Mouse (Mus musculus) retina, postnatal 7 days (tissue): ENCODE results near the gene Iqcf6.
"Not testable (repeated sequence)": the region's sequence is repeated elsewhere in the genome, so short reads cannot be mapped to it uniquely, and the experiment has no call there.

Source experiments
- DNase-seq: peaks from one replicate; pipeline ENCODE4 v3.0.0-alpha.2; 2012; ENCODE audit warnings: low read depth, low spot score

Gene Iqcf6

DNA sequence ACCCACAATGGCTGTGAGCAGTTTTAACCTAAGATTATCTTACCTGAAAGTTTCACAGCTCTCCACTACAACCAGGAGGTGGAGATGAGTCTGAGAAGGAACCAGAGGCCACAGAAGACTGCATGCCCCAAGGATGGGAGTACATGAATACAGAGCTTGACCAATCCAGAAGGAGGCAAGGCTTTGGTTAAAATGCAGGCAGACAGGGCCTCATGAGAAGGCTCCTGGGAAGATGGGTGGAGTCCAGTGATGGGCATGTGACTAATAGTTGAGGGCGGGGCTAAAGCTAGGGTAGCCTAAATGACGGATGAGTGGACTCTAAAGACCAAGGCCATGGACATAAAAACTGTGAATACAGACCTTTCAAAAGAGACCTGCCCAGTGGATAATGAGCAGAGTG lies at the start of gene Iqcf6:
Gene Iqcf6 (plus strand): TSS at position 301 of the 400 bp plus-strand sequence.
- DNase-seq: no peak

DNA sequence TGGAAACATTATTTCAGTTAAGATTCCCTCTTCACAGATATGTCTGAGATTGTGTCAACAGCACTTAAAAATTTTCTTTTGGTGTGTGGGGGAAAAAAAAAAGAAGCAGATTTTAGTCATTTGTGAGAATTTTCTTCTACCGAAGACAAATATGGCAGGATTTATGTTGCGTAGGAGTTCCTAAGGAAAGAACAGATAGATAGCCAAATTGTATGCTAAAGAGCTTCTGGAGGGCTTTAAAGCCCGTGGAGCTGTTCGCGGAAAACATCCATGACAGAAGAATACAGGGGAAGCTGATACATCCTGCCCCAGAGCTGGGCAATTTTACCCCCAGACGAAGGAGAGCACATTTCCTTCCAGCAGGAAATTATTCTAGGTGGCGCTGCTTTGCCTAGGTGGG lies 46.4 kb upstream of the Iqcf6 start:
- DNase-seq: no peak

DNA sequence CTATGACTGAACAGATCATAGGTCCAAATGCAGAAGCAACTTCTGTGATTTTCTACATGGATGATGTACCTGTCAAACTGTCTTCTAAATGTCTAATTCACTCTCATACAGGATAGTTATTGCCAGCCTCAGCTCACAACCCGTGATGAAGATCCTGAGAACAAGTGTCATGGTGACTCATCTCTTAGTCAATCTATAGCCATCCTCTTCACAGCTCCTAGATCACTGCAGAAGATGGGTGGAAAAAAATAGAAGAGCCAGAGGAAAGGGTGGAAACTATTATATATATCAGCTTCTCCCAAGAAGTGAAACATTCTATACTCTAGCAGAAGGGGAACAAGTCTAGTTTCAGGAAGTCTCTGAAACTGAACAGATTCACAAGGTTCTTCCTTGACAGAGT lies 43.8 kb upstream of the Iqcf6 start:
- DNase-seq: no peak

DNA sequence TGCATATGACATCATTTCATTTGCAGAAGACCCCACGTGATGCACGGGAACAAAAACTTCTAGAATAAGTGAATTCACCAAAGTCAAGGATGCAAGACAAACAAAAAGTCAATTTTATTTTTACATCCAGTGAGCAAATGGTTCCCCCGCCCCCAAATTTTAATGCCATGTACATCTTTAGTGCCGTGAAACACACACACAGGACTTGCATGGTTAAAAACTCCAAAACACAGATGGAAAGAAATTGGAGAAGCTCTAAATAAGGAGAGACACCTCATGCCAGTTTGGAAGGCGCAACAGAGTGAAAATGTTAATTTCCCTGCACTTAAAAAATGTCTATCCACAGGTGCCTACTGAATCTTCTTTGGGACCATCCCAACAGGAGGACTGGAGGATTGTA lies 34.2 kb upstream of the Iqcf6 start:
- DNase-seq: no peak

DNA sequence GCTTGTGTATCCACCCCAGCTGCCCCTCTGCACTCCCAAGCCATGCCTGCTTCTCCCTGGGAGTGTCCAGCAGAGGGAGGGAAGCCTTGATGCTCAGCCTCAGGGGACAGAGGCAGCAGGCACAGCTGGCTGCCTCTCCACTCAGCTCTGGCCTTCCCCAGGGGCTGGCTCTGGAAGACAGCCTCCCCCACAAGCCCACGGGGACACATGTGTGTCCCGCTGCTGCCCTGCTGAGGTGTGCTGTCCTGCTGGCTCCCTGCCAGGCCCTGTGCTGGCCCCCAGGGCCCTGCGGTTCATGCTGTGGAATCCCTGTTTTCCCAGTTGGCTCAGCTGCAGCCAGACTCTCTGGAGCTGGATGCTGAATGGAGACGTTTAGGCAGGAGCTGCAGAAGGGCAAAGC lies 31.0 kb upstream of the Iqcf6 start:
- not testable (repeated sequence) for DNase-seq

DNA sequence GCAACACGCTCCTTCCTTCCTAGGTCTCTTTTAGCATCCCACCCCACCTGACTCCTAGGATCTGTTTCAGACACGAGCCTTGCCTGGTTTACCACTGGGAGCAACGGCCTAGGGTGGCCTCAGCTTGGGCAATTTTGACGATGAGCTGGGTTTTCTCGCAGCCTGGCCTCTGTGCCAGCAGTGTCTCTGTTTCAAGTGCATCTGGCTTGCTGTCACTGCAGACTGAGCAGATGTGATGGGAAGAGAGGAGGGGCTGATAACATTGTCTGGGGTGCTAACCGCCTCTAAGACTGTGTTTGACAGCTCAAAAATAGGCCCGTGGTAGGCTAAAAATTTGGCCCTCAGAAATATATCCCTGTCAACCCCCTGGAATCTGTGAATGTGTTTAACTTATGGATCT lies 30.5 kb upstream of the Iqcf6 start:
- DNase-seq: no peak

DNA sequence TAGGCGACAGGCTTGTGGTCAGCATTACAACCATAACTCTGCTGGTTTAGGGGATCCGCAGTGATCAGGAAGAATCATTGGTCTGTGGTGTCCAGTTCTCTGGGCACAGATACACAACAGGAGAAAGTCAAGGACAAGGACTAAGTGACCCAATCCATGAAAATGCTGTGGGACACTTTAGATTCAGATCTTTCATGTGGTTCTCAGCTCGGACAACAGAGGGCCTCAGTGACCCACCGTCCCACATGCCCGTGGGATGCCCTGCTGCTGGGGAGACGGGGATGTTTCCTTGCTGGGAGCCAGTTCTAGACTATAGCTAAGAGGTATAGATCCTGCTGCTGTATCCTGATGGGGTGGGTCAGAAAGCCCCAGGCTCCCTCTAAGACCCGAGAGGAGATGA lies 27.9 kb upstream of the Iqcf6 start:
- DNase-seq: no peak

DNA sequence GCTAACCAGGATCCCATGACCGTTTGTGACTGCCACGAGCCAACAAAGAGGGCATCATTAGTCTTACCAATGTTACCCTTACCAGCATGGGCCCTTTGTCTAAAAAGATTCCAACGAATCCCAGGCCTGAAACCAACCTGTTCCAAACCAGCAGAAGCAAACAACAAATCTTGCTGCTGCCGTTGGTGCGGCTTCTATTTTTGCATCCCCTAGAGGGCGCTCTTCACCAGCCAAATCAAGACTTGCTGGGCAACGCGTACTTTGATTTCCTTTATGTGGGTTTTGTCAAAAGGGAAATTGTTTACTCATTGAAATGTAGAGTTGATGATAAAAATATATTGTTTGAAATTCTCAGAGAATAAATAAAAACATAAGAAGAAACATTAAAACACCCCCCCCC lies 25.8 kb upstream of the Iqcf6 start:
- peak; percentile 36 for DNase-seq

DNA sequence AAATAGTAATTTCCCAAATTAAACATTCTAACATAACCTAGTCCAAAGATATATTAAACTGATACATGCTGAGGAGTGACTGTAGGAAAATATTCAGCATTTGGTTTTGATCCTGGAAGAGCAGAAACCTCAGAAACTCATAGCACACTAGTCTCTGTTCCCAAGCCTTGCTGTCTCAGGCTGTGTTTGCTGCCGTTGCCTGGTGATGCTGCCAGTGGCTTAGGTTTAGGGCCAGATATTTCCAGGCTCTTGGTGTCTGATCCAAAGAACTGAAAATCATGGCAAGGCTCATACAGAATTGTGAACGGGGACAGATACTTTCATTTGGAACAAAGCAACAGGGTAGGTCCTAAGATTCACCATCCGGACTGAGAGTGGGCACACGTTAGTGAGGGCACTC lies 15.7 kb upstream of the Iqcf6 start:
- DNase-seq: no peak

DNA sequence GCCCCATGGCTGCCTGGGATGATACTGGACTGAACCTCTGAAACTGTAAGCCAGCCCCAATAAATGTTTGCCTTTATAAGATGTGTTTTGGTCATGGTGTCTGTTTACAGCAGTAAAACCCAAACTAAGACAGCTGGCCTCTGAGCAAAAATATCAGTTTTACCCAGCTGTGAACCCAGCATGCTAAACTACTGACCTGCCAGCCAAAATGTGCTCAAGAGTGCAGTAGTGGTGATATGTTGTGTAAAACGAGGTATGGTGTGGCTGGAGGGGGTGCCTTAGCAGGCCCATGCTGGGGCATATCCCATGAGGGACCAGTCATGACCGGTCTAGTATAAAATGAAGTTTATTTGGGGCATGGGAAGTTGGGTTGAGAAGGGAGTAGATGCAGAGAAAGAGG lies 12.4 kb upstream of the Iqcf6 start:
- DNase-seq: no peak

DNA sequence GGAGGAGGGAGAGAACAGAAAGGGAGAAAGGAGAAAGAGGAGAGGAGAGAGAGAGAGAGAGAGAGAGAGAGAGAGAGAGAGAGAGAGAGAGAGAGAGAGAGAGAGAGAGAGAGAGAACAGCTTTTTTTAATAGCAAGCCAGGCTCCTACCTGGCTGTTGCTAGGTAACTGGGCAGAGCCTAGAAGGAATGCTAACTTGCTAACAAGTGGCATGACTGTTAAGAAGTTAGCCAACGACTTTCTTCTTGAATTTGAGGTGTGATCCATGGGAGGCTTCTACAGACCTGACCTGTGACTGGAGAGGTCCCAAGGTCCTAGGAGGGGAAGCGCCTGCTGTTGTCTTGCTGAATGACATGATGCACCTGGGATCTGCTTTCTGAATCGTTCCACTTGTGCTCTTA lies 11.8 kb upstream of the Iqcf6 start:
- no peak for DNase-seq

DNA sequence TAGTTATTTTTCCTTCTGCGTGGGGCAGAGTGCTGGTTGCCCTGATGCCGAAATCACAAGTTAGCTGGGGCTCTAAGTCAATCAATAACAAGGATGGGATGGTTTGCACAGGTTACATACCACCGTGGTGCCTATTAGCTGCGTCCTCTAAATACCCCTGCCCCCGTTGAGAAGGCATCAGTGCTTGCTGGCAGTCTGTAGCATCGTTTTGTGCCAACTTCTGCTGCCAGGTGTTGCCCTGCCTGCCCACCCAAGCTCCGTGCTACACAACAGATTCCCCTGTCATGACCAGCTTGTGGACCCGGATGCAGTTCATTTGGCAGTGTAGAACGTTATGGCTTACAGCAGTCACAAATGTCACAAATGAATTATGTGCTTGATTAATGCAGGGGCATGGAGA lies 10.1 kb upstream of the Iqcf6 start:
- no peak for DNase-seq

DNA sequence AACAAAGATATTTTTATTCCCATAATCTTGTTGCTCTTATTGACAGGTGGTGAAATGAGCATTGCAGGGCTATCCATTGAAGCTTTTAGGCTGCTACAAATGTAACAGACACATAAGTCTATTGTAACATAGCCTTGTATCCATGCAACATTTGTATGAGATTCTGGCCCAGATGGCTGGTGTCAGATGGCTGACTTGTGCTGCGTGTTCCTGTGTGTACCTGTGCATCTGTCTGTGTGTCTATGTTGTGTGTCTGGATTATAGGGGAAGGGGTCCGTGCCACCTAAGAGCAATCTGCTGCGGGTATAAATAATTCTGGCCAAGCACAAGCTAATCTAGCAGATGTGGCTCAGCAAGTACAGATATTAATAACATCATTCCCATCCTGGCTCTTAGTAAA lies 8.9 kb upstream of the Iqcf6 start:
- DNase-seq: no peak

DNA sequence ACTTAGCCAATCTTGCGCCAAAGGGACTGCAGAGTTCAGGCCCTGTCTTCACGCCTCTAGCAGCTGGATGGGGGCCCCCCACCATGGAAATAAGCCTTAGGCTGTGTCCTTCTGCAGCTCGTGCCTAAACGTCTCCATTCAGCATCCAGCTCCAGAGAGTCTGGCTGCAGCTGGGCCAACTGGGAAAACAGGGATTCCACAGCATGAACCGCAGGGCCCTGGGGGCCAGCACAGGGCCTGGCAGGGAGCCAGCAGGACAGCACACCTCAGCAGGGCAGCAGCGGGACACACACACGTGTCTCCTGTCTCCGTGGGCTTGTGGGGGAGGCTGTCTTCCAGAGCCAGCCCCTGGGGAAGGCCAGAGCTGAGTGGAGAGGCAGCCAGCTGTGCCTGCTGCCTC lies 1.4 kb downstream of the Iqcf6 start:
- DNase-seq: not testable (repeated sequence)

DNA sequence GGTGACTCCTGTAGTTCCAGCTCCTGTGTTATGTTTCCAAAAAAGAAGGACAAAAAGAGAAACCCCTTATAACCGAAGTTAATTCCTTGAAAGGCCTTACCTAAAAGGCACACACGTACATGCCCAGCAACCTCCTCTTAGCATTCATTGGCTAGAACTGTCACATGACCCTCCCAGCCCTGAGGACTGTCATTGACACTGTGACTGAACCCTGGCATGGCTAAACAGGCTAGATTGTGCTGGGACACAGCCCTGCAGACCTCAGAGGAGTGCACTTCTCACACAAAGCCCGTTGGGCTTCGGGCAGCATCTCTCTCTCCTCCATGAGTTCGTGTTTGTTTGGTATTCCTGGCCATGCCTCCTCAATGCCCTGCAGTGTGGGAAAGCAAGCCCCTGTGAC lies 5.8 kb downstream of the Iqcf6 start:
- no peak for DNase-seq

DNA sequence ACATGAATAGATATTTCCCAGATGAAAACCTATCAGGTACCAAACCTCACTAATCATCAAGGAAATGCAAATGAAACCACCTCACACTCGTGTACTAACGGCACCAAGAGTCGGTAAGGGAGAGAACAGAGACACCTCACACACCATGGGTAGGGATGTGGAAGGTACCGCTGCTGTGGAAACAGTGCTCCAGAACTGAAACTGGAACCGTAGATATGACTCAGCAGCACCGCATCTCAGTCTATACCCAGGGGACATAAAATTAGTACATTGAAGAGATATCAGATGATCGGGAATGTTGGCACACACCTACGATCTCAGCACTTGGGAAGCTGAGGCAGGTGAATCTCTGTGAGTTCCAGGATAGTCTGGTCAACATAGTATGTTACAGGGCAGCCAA lies 11.8 kb downstream of the Iqcf6 start:
- DNase-seq: no peak

DNA sequence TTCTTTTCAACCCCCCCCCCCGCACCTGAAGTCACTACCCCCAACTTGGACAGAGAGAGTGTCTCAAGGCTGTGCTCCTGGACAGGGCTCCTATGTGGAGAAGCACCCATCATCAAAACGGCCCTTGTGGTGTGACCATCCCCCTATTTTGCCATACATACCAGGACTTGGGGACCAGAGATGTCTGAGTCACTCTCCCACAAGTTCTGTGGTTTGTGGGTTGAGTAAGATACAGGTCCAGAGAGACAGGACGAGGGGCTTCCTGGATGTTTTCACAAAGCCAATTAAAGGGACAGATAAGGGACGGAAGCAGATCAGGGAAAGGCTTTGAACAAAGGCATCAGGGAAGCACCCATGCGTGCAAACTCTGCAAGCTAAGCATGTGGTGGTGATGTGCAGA lies 15.0 kb downstream of the Iqcf6 start:
- DNase-seq: no peak

DNA sequence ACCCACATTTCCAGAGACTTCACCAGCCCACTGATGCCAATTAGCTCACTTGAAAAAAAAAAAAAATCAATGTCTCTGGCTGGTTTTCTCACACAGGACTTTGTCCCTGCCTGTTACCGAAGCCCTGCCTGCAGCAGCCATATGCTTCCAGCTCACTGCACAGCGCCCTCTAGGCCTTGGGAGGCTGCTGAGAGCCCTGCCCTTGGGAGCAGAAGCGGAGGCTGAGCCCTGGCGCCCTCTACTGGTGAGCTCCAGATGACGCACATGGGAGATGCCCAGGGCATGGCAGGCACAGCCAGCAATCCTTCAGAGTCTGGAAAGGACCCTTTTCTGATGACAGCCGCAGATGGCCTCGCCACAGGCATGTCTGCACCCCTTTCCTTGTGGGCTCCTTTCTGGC lies 16.7 kb downstream of the Iqcf6 start:
- peak; percentile 67 for DNase-seq

DNA sequence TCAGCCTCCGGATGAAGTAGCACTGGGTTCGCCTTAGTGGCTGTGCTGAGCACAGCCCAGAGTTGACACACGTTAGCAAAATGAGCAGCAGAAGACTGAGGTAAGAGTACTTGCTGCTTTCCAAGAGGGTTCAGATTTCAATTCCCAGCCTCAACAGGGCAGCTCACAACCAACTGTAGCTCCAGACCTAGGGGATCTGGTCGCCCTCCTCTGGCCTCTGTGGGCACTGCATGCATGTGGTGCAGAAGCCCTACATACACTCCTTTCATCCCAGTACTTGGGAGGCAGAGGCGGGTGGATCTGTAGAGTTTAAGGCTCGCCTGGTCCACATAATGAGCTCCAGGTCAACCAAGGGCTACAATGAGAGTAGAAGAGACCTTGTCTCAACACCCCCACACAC lies 17.4 kb downstream of the Iqcf6 start:
- no peak for DNase-seq

DNA sequence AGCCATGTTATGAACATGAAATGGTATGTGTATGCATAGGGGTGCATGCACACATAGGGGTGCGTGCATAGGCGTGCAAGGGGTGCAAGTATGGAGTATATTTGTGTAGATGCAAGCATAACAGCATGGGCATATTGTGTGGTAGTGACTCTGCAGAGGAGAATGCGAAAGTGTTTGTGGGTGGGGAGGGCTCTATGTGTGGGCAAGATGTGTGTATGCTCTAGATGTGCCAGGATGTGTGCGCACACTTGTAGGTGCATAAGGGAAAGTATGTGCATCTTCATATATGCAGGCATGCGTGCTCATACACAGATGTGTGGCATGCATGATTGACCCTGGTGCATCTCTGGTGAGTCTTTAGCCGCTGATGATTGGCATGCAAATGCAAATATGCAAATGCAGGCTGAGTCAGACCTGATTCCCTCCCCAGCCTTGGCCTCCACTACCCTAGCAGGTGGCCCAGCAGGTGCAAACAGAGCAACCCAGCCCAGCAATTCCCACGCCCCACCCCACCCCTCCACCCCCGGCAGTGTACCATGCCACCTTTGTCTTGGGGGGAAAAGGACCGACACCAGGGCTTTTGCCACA lies 19.4 kb downstream of the Iqcf6 start:
- no peak for DNase-seq

DNA sequence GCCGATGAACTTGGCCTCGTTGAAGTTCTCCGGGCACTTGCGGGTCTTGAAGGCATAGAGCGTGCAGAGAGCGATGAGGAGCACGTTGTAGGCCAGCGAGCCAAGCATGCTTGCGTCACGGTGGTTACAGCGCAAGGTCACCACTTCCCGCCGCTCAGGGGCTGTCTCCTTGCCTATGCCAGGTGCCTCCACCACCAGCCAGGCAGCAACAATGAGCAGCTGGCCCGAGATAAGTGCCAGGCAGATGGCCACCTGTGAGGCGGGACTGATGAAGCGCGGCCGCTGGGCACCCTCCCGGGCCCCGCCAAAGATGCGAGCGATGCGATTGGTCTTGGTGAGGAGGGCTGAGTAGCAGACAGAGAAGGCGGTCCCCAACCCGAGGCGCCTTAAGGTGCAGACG lies 20.8 kb downstream of the Iqcf6 start:
- no peak for DNase-seq

DNA sequence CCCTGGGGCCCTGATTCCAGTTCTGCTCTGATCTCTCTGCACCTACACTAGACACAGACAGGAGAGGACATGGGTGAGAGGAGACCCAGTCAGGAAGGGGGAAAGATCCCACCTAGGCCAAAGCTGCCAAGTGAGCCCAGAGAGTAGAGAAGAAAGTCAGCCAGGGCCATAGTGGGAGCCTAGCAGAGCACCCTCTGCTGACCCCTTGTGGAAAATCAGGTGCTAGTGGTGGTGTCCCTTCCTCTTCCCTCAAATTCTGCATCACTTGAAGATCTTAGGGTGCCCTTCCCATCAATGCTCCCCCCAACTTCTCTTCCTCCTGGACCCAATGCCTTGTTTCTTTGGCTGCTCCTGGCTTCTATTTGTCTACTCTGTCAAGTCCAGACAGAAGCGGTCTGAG lies 26.3 kb downstream of the Iqcf6 start:
- DNase-seq: no peak

DNA sequence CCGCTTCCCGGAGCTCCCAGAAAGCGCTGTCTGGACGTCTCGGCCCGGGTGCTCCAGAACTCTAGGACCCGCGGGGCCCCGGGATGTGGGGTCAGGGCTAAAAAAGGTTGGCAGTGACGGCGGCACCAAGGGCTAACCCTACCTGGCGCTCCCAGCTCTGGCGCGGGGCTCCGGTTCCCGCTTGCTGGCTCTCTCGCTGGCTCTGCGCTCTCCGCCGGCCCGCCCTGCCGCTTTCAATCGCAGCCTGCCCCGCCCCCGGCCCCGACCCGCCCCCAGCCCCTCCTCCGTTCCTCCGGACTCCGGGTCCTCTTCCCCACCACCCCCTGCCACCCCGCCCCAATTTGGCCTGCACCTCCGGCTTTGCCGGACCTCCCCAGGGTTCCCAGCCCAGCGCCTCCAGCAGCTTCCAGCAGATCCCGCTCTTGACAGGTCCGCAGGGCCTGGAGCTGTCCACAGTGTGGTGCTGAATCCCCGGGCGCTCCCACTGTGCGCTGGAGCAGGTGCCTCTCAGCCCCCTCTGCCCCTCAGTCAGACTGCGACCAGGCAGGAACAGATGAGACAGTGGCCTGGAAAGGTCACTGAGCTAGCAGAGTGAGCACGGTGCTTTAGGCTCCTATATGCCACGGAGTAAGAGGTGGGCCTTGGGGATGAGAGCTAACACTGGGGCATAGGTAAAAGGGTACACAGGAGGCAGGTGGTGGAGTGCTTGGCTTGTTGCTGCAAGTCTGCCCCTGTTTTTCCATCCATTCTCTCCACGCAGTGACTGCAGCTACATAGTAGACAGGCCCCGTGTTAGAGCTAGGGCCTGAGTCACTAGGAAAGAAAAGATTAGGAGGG lies 29.7 kb downstream of the Iqcf6 start, which contains the start of gene Grm2:
Gene Grm2 (minus strand): TSS at position 199 of the 837 bp plus-strand sequence.
- no peak for DNase-seq

DNA sequence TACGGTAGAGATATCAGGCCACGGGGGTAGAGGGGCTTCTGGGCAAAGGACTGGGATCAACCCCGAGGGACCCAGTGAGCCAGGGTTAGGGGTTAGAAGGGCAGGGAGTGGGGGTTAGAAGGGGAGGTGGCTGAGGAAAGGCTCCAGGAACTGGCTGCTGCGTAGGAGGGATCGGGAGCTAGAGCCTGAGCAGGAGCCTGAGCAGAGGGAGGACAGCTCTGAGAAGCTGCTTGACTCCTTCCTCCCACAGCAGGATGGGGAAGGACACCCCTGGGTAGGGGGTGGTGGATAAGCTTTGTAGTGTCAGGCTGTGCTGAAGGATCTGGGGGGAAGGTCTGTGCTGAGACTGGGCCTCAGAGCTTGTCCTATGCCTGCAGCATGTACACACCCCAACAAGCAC lies 30.4 kb downstream of the Iqcf6 start:
- no peak for DNase-seq
